Mouse (Mus musculus) mouse trophoblast stem cell (cell line): ENCODE results near the gene Ift81.

ENCODE experiments used
- in situ Hi-C, 2 experiments: fragments of 300-500 bp; cut with MseI, MboI; formaldehyde crosslinking; loops; 2 replicates in 1 of 2; 3 replicates in 1 of 2; pipeline ENCODE4 v1.15.1; 2025

Ift81 gene

DNA sequence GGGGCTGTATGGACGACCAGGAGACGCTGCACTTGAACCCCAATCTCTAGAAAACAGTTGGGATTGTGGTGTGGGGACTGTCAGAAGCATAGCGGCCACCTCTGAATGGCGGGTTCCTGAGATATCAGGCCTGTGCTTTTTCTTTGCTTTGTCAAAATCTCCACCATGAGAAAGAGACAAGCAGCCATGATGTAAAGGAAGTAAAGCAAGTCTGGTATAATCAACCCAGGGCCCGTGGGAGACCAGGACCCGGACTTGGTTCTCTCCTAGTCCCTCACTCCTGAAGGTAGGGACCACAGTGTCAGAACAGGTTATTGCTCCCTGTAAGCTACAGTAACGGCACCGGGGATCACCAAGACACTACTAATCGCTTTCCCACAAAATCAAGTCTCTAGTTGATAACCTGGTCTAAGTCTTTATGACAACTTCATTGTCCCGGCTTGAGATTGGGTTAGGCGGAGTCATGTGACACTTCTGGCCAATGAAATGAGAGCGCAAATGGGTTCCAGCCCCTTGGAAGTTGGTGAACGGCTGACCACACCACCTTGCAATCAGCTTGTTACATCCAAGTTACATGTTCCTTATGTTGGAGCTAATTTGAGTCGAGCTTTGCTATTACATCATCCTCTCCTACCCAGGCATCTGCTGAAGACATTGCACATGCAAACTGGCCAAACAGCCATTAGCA, 11.4 kb upstream of the Ift81 start:
- in situ Hi-C loops, result no loop called here

DNA sequence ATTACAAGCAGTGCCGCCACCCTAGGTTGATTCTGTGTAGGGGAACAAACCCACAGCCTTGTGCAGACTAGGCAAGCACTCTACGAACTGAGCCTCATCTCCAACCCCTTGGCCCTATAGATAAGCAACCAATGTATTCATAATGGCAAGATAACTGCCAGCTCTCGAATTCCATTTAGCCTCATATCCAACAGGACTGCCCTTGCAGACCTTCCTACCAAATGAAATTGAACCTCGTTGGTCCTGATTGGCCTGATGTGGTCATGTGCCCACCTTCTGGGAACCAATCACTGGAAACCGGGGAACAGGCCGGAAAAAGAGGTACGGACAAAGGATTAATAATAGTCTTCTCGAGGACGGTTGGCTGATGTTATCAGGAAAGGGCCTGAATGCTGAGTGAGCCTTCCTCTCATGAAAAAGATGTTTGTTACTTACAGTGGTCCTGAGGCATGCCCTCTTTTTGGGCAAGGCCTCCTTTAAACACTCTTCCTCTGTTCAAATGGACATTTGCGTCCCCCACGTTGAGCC, 10.7 kb upstream of the Ift81 start:
- in situ Hi-C loops, result no loop called here

DNA sequence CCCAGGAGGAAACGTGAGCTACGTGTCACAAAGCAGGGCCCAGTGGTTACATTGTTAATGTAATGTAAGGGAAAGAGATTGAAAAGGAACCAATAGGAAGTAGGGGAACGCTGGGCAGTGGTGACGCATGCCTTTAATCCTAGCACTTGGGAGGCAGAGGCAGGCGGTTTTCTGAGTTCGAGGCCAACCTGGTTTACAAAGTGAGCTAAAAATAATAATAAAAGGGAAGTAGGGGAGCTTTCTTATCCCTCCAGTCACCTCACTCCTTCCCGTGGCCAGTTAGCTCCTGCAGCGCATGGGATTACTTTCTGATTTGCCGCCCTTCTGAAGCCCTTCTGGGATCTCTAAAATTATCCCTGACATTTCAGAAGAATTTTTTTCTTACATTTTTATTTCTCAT, 9.5 kb upstream of the Ift81 start:
- in situ Hi-C loops, result no loop called here

DNA sequence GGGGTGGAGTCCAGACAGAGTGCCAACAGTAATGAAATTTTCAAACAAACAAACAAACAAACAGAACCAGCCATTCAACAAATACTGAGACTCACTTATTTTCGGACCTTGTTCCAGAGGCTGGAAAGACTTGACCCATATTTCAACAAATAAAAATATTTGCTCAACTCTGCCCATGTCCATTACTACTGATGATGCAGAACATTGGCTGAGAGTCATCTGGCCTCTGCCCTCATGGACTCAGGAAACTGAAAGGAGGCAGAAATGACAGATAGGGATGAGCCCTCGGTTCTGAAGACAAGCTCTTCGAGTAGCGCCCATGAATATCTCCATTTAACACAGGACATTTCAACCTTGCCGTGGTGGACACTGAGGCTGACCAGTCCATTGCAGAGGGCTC, 8.2 kb upstream of the Ift81 start:
- in situ Hi-C loops, result no loop called here

DNA sequence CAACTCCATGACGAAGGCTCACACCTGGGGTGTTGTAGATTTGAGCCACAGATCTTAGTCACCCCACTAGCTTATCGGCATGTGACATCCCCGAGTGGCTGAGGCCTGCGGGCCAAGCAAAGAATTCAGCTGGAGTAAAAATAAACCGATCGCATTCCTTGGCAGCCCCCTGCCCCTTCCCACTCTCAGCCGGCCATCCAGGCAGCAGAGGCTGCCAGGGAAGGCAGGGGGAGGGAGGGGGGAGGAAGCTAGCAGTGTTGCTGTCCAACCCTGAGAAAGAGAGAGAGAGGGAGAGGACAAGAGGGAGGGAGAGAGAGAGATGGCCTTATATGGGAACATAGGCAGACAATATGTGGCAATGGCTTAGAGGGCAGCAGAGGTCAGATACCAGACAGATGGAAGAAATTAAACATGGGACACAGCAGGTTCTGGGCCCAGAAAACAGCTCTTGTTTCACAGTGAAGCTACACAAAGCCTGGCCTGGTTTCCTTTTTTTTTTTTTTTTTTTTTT, 7.1 kb upstream of the Ift81 start:
- in situ Hi-C loops, result no loop called here

DNA sequence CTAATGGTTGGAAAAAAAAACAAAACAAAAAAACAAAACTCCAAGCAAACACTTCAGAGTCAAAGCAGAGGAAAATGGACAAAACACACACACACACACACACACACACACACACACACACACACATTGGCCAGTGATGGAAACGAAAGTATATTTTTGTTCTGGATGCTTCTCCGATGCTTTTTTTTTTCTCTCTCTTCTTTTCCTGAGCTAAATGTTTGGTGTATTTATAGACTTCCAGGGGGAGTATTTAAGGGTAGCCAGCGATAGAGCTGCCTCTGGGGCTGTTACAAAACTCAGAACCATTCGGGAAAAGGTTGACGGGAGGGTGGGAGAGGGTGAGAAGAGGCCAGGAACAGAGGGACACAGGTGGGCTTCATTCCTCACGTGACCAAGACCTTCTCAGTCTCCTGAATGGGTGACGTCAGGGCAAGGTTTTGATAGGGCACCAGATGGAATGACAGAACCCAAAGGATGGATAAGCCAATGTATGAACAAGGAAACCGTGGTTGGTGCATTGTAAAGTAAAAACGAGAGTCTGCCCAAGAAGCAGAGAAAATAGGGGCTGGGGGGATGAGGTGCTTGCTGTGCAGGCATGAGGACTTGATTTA, 5.5 kb upstream of the Ift81 start:
- in situ Hi-C loops, result no loop called here

DNA sequence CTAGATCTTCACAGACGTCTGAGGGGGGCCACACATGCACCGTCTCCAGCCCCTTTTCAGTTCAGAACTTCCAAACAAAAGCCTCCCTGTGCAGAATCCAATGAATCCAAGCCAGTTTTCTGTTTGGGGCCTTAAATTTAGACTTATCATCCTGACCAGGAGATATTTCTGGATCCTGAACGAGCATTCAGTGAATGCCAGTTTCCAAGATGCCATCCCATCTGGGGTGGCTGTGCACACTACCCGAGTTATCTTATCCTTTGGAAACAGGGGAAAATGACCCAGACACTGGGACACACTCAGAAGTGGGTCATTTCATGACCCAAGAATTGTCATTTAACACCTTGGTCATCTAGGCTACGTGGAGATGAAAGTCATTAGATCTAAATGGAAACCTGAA, 3.4 kb upstream of the Ift81 start:
- in situ Hi-C loops, result no loop called here

DNA sequence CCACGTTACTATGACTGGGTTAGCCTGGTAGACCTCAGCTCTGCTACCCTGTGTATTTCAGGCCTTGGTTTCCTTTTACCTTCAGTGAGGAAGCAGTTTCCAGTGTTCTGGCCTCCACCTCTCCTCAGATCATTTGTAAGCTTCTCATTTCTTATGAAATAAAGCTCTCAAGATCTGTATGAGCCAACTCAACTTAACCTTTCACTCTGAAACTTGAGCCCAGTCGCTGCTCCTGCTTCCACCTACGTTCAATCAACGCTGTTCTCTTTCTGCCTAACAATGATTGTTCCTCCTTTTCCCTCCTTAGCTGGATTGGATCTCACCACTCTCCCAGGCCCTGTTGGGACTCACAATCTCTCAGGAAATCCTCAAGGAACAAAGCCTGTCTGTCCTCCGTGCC, 2.7 kb downstream of the Ift81 start:
- in situ Hi-C loops, result no loop called here

DNA sequence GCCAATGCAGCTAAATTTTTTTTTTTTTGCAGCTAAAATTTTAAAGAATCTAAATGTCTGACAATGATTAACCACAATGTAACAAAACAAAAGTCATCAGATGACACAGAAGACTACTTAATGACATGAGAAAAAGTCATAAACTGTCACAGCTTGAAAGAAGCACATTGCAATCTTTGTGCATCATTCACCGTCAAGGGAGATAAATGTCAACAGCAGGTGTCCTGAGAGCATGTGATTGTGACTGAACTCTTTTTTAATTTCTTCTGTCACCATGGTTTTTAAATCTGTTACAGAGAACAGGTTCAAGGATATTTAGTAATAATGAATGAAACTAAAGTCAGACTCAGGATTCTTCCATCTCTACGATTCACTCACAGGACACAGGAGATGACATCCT, 9.4 kb downstream of the Ift81 start:
- in situ Hi-C loops, result no loop called here

DNA sequence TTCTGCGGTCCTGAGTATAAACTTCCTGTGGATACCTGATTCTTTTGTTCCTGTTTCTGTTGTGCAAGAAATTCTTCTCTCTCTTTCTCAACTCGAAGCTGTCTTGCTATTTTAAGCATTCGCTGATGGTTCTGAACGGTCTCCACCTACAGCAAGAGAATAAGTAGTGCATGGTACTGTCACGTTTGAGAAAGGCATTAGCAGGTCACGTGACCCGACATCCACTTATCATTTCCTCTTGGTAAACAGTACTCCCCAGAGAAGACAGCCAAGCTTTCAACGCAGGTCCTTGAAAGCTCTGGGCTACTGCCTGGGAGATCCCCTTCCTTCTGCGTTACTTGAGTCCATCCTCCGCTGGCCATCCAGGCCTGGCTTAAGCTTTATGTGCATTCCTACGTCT, 12.1 kb downstream of the Ift81 start:
- in situ Hi-C loops, result no loop called here

DNA sequence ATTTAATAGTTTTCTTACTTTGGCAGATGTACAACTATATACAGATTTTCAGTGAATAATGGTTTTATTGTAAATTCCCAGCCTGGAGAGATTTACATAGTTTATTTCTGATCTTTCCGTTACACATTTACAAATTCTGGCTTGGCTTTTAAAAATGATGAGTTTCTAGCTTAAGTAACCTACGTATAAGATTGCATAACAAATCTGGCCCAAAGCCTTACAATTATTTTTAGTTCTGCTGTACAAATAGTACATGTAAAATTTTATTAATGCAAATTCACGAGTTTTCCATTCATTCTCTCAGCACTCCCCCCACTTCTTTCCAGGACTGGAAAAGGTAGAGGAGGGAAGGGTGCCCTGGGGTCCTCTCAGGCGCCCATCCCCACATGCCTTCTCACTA, 18.8 kb downstream of the Ift81 start:
- in situ Hi-C loops, result no loop called here

DNA sequence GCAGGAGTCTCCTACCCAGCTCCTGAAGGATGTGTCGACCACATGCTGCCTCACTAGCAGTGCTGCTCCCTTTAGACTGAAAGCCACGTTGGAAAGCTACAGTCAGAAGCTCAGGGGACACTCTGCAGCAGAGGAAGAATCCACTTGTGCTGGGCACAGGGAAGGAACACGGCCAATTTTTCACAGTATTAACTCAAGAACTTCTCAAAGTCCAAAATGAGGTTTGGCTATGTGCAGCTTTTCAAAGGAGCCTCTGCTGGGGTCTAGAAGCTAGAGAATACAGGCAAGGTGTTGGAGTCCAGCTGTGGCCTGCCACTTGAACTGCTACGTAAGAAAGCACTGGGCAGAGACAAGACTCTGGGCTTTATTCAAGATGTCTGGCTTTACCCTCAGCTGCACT, 24.4 kb downstream of the Ift81 start:
- in situ Hi-C loops, result no loop called here

DNA sequence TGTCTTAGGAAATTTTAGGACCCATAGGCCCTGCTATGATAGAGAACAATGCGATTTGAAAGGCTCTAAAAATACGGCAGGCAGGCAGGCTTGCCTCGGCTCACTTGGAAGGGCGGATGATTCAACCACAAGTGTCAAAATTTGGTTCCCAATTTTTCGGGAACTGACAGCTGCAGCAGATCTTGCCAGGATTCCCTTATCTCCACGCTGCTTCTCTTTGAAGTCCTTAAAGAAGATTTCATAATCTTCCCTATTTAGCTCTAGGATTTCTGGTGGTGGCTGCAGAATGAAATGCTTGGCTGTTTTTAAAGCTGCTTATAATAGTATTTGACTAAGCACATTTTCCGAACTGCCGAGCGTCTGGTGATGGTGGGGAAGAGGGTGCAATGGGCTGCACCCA, 28.8 kb downstream of the Ift81 start:
- in situ Hi-C loops, result no loop called here

DNA sequence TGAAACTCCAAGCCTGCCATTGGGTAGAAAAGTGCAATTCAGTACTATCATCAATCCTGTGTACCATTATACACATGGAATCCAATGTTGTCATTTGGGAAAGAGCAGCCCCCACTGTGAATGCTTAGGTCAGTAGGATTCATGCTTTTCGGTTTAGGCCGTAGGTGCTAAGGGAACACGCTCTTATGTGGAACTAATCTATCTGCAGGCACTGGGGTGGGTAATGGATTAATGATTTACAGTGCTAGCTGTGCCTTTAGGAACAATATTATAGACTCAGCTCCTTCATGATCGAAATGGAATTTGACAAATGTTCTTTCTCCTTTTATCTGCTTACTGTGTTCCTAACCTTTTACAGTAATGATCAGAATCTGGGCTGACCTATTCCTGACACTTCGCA, 30.2 kb downstream of the Ift81 start:
- in situ Hi-C loops, result no loop called here

DNA sequence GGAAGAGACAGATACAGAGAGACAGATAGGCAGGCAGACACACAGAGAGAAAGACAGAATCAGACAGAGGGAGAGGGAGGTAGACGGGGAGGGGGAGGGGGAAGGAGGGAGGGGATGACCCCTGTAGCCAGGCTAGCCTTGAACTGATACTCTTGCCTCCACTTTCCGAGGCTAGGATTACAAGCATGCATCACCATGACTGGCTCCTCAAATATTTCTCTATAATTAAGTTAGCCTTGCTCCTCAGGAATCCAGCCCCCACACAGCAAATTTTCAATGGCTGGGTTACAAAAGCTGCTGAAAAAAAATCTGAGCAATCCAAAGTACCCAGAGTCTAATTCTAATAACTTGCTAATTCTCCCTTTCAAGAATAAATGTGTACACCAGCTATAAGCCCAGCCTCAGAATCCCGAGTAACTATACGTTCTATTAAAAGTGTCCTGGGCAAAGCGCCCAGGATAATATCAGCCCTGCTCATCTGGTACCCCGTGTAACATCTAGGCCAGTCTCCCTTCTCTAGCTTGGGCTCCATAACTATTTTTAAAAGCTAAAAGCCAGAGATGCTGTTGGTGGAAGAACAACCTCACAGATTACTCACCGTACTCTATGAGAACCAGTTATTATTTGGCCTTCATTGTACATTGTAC, 37.5 kb downstream of the Ift81 start:
- in situ Hi-C loops, result no loop called here

DNA sequence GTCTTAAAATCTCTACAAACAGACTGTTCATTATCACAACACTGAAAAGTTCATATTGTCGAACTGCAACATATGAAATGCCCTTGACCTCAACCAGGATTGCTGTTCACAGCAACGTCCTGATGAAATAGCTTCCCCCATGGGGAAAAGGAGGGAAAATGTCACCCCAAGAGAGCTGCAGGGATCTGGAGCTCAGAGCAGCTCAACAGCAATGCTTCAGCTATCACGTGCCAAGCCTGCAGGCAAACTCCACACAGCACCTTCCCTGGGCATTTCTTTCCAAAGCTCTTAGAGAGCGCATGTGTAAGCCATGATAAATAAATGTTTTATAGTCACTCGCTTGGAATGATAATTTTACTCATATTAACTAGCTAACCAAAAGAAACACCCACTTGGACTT, 42.3 kb downstream of the Ift81 start:
- in situ Hi-C loops, result no loop called here

DNA sequence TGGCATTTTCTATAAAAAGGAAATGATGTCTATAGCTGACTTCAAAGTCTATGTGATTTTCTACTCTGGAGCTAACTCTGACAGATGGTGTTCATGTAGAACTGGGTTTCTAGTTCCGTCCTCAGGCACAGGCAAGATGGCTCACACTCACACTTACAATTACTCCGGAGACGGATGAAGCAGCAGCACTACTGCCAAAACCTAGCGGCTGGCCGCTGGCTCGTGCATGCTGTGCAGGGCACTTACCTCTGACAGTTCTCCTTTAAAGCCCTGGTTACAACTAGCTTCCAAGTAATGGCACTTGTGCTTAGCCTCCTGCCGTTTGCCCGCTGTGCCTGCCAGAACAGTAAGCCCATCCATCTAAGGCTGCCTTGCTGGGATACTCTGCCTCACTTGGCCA, 47.7 kb downstream of the Ift81 start:
- in situ Hi-C loops, result no loop called here

DNA sequence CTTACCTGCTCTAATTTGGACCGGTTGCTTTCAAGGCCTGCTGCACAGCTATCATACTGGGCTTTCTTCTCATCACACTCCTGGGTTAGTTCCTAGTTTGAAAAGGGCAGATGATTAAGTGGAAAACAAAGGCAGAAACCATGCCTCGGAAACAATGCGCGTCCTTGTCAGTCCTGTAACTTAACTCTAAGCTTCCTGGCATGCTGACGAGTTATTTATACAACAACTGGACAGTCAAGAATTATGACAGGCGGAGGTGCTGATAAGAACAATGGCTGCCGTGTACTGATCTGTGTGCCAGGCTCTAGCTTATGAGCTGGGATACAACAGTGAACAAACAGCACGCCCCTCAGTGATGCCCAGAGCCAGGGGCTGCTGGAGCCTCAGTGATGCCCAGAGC, 53.7 kb downstream of the Ift81 start:
- in situ Hi-C loops, result no loop called here

DNA sequence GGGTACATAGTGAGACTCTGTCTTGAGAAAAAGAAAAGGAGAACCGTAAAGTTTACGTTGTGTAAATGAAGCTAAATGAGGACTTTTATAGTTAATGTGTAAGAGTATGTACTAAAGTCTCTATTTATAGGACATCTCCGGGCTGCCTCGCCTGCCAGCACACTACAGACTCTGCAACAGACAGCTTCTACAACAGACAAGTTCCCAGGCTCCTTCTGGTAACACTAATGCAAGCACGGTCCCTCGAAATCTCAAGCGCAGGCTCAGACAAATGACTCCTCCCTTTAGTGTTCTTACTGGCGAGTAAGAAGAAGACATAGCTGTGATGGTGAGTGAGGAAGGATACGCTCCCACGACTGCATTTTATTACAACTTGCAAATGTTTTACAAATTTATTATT, 56.2 kb downstream of the Ift81 start:
- in situ Hi-C loops, result no loop called here

DNA sequence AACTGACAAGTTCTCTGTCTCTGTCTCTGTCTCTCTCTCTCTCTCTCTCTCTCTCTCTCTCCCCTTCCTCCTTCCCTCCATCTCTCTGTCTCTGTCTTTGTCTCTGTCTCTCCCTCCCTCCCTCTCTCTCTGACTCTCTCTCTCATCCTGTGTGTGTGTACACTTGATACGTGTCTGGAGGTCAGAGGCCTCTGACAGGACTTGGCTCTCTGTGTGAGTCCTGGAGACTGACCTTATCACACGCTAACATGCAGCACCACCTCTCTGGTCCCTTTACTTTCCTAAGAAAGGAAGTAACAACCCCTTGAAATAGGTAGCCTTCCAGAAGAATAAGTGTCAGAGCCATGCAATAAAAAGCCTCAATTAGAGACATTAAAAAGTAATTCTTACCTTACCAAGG, 59.2 kb downstream of the Ift81 start:
- in situ Hi-C loops, result no loop called here

DNA sequence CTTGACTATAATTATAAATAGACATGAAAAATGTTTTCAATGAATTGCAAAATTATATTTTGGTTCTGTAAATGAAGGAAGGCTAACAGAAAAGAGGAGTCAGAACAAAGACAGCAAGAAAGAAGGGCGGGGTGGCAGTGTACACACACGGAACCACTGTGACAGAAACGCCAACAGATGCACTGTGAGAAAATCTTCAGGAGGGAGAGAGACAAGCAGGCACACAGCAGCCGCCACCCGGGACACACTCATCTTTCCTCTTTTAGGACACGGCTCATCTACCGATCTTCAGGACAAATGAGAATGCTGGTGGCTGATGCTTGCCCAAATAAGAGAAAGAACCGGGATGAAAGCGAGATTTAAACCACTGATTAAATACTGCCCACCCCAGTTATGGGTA, 61.7 kb downstream of the Ift81 start:
- in situ Hi-C loops, result no loop called here

DNA sequence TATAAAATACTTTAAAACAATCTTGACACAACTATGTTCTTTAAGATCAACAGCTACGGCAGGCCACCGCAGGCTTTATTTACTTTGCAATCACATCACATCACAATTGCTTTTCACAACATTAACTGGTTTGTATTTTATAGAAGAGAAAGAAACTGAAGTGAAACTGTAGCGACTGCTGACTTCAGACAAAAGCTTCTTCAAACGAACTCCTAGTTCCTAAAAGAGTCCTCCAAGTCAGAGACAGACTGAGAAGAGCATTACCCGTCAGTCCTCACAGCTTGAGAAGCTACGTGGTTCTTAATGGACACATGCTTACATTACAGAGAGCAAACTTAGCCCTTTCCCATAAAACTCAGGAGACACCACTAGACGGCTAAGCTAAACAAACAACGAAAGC, 63.9 kb downstream of the Ift81 start:
- in situ Hi-C loops, result no loop called here

DNA sequence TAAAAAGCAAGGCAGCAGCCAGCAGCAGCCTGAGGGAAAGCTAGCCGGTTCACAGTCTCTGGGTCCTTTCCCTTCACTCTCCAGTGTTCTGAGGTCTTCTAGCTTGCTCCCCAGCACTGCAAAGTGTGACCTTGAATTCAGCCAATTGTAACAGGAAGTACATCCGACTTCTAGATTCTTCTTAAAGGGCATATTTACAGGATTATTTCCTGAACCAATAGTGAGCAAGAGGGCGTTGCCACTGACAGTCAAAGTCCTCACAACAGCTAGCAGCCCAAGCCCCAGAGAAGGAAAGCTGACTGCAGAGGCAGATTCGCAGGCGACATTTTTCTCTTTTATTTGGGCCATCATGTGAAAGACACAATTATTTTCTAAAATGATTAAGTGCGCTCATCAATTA, 65.6 kb downstream of the Ift81 start:
- in situ Hi-C loops, result no loop called here
